Mouse (Mus musculus): Measurements from ENCODE around the gene Pfdn5. TPM values are rescaled to one million over a fixed set of nuclear protein-coding genes. Genes with fewer than 3 reads are reported as not detected.
A peak's percentile ranks its signal among the peaks of the same experiment; 100 is the strongest.

Gene Pfdn5
- polyA plus RNA-seq, 1 experiment from 2014 or later, result 514 TPM

DNA sequence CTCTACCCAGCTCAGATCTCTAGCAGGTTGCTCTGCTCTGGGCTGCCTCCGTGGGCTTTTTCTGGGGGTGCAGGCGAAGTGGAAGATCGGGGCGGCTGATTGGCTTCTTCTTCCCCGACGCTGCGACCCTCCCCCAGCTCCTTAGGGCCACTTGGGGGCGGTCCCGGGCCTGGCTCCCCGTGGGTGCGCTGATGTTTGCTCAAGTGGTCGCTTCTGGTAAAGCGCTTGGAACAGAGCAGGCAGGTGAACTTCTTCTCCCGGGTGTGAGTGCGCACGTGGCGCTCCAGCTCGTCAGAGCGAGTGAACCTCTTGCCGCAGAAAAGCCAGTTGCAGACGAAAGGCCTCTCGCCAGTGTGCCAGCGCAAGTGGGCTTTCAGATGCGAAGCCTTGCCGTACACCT, 32.2 kb downstream of the Pfdn5 start:
- ATAC-seq (ENCODE audit: low FRiP score), result no peak
- Histone ChIP-seq H3K4me1 (replicated peaks) (peaks cover 39% of the 10 kb centered on the region), H3K4me2 (peak overlapping the region; percentile 43), H3K36me3 (no peaks in the 10 kb centered on the region), H3K4me3 (peak overlapping the region; percentile 19), H3K27ac (no peak overlapping the region), H3K9me3 (no peaks in the 10 kb centered on the region), H3K27me3 (peaks cover 69% of the 10 kb centered on the region), H3K9ac (peak overlapping the region; percentile 43; the same call in 1 of the 2 replicates)
- 2% methylated on average over 24 of the region's 25 CpGs for WGBS

DNA sequence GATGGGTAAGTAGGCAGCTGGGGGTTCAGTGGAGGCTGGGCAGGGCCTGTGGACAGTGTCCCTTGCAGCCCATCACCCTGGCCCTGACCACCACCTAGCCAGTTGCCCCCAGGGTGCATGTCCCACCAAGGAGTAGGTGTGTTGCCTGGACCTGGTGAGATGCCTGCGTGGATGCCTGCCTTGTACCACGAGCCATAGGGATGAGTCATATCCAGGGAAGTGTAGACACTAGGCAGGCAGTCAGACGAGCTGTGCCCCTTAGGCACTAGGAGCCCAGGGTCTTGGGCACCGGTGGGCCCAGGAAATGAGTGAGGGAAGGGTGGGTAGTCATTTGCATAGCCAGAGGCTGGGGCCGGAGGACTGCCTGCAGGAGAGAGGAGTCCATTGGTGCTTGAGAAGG, 32.9 kb downstream of the Pfdn5 start:
- H3K9me3 ChIP-seq, result no peaks in the 10 kb centered on the region
- H3K27me3 ChIP-seq, result peaks cover 76% of the 10 kb centered on the region
- H3K36me3 ChIP-seq, result no peaks in the 10 kb centered on the region
- no peak overlapping the region for H3K27ac ChIP-seq
- H3K4me2 ChIP-seq, result no peak overlapping the region
- H3K9ac ChIP-seq, result no peak overlapping the region; the same call in 1 of the 2 replicates
- no peak for ATAC-seq (ENCODE audit: low FRiP score)
- WGBS, result 21% methylated on average over 5 of the region's 5 CpGs
- no peak overlapping the region for H3K4me3 ChIP-seq
- peaks cover 39% of the 10 kb centered on the region for H3K4me1 ChIP-seq (replicated peaks)

DNA sequence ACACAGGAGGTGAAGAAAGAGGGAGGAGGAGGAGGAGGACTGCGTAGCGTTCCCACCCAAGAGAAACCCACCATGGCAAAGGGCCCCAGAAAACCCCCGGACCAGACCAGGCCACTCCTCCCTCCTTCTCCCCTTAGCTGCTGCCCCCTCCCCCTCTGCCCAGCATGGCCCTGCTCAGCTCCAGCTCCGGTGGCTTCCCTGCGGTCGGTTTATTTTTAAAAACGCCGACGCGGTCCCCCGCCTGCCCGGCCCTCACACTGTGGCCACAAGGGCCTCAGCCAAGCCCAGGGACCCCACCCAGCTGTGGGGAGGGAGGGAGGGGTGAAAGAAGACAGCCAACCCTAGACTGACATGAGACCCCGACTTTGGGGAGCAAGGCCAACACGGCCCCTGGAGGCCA, 36.7 kb downstream of the Pfdn5 start:
- Histone ChIP-seq H3K4me3 (no peak overlapping the region), H3K27ac (no peak overlapping the region), H3K4me2 (peak overlapping the region; percentile 23; the same call in 1 of the 2 replicates), H3K9ac (no peak overlapping the region), H3K36me3 (no peaks in the 10 kb centered on the region), H3K4me1 (replicated peaks) (peaks cover 32% of the 10 kb centered on the region), H3K9me3 (no peaks in the 10 kb centered on the region), H3K27me3 (peaks cover 78% of the 10 kb centered on the region)
- no peak for ATAC-seq (ENCODE audit: low FRiP score)
- 17% methylated on average over 14 of the region's 14 CpGs for WGBS

DNA sequence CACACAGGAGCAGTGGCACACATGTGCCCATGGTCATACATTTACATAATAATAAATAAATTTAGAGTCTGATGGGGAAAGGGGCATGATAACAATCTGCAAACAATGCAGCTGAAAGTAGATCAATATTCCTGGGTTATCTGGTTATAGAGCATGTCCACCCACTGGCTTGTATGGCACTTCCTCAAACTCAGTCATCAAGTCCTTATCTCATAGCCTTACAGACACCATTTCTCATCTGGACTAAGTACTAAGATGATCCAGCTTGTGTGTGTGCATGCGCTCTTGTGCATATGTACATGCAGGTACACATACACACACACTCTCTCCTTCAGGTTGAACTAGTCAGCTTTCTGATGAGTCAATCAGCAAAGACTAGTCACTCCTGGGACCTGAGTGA, 38.8 kb downstream of the Pfdn5 start:
- H3K4me2 ChIP-seq, result no peak overlapping the region
- H3K4me1 ChIP-seq (replicated peaks), result peaks cover 16% of the 10 kb centered on the region
- no peaks in the 10 kb centered on the region for H3K9me3 ChIP-seq
- H3K36me3 ChIP-seq, result no peaks in the 10 kb centered on the region
- peaks cover 58% of the 10 kb centered on the region for H3K27me3 ChIP-seq
- 95% methylated on average over 1 of the region's 1 CpGs for WGBS
- ATAC-seq (ENCODE audit: low FRiP score), result no peak
- H3K9ac ChIP-seq, result no peak overlapping the region
- no peak overlapping the region for H3K27ac ChIP-seq
- no peak overlapping the region for H3K4me3 ChIP-seq

- no peaks in the 10 kb centered on the region for H3K9me3 ChIP-seq
- H3K4me1 ChIP-seq (replicated peaks), result peaks cover 27% of the 10 kb centered on the region
- H3K27me3 ChIP-seq, result peaks cover 64% of the 10 kb centered on the region
- H3K4me3 ChIP-seq, result peak overlapping the region; percentile 33
- H3K27ac ChIP-seq, result peak overlapping the region; percentile 26; the same call in 1 of the 2 replicates
- H3K4me2 ChIP-seq, result peak overlapping the region; percentile 55
- no peaks in the 10 kb centered on the region for H3K36me3 ChIP-seq
- H3K9ac ChIP-seq, result peak overlapping the region; percentile 66
- no peak for ATAC-seq (ENCODE audit: low FRiP score)
- WGBS, result 9% methylated on average over 7 of the region's 7 CpGs
Observed at GRCm38 (mm10) chr15:102366238-102366637, 40.3 kb downstream of the Pfdn5 start.

GRCm38 (mm10) chr15:102366733-102367344, 40.9 kb downstream of the Pfdn5 start, which contains the start of gene Sp7:
TSS of gene Sp7 (minus strand) at chr15:102367182.
- H3K9ac ChIP-seq, result peak within 1 kb of the TSS; percentile 66
- H3K4me3 ChIP-seq, result peak within 1 kb of the TSS; percentile 33
- no peaks in the 10 kb centered on the region for H3K9me3 ChIP-seq
- WGBS, result 6% methylated on average over 15 of the region's 15 CpGs
- peaks cover 27% of the 10 kb centered on the region for H3K4me1 ChIP-seq (replicated peaks)
- peak within 1 kb of the TSS; percentile 55 for H3K4me2 ChIP-seq
- peak within 1 kb of the TSS; percentile 30 for H3K27ac ChIP-seq
- H3K36me3 ChIP-seq, result no peaks in the 10 kb centered on the region
- H3K27me3 ChIP-seq, result peaks cover 67% of the 10 kb centered on the region
- peak; percentile 69; the same call in 1 of the 2 replicates for ATAC-seq (ENCODE audit: low FRiP score)

GRCm38 (mm10) chr15:102369972-102370371, 44.1 kb downstream of the Pfdn5 start:
- H3K4me3 ChIP-seq, result no peak overlapping the region
- ATAC-seq (ENCODE audit: low FRiP score), result no peak

DNA sequence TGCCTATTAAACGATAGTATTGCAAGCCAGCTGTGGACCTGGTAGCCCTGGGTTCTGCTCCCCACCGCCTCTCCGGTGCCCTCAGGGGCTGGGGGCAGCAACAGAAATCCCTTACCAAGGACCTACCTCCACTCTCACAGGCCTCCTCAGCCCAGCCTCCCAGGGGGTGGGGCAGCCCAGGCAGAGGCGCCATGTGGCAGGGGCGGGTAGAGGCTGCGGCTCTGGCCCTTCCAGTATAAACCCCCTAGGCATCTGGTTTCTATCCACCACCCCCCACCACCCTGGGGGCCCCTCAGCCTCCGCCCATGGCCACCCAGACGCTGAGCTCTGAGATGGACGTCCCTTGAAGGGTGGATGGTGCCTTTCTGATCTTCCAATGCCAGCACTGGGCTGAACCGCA, 44.8 kb downstream of the Pfdn5 start:
- H3K27me3 ChIP-seq, result peaks cover 41% of the 10 kb centered on the region
- H3K27ac ChIP-seq, result no peak overlapping the region
- no peak overlapping the region for H3K4me2 ChIP-seq
- no peak for ATAC-seq (ENCODE audit: low FRiP score)
- H3K4me3 ChIP-seq, result no peak overlapping the region
- 9% methylated on average over 10 of the region's 10 CpGs for WGBS
- no peaks in the 10 kb centered on the region for H3K9me3 ChIP-seq
- peaks cover 23% of the 10 kb centered on the region for H3K4me1 ChIP-seq (replicated peaks)
- H3K9ac ChIP-seq, result peak overlapping the region; percentile 43; the same call in 1 of the 2 replicates
- no peaks in the 10 kb centered on the region for H3K36me3 ChIP-seq

More at GRCm38 (mm10) chr15:102369972-102370371, 44.1 kb downstream of the Pfdn5 start:
- Histone ChIP-seq H3K27ac (no peak overlapping the region), H3K4me1 (replicated peaks) (peaks cover 23% of the 10 kb centered on the region), H3K27me3 (peaks cover 47% of the 10 kb centered on the region), H3K4me2 (no peak overlapping the region; the same call in 1 of the 2 replicates), H3K9ac (0 out of 2 replicates have a peak overlapping the region, but pooled peaks have one; percentile 43), H3K36me3 (no peaks in the 10 kb centered on the region), H3K9me3 (no peaks in the 10 kb centered on the region)
- 11% methylated on average over 13 of the region's 13 CpGs for WGBS

- ATAC-seq (ENCODE audit: low FRiP score), result peak; percentile 77
- Histone ChIP-seq H3K27me3 (0 out of 2 replicates have a peak, but pooled peaks cover 13% of the 10 kb centered on the region), H3K36me3 (no peaks in the 10 kb centered on the region), H3K9me3 (no peaks in the 10 kb centered on the region), H3K4me1 (replicated peaks) (peaks cover 19% of the 10 kb centered on the region), H3K4me3 (peak overlapping the region; percentile 61), H3K9ac (peak overlapping the region; percentile 83), H3K27ac (peak overlapping the region; percentile 66), H3K4me2 (peak overlapping the region; percentile 95)
- WGBS, result 2% methylated on average over 28 of the region's 43 CpGs
Observed at GRCm38 (mm10) chr15:102376453-102377162, 50.7 kb downstream of the Pfdn5 start.

DNA sequence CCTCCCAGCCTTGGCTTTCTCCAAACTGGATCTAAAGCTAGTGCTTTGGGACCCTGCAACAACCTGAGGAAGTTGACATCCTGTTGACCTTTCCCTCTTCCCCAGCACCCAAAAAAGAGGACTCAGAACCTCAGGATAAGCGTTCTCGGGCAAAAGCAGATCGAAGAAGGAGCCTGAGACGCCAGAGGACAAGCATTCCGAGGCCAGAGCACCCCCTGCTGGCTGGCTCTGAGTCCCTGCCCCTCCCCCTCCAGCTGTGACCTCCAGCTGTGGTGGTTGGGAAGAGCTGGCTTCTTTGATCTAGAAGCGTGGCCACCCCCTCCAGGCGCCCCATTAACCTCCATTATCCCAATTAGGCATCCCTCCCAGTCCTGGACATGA, 51.2 kb downstream of the Pfdn5 start:
- H3K9ac ChIP-seq, result peak overlapping the region; percentile 83
- H3K4me3 ChIP-seq, result peak overlapping the region; percentile 61
- H3K27me3 ChIP-seq, result 0 out of 2 replicates have a peak, but pooled peaks cover 7% of the 10 kb centered on the region
- H3K36me3 ChIP-seq, result no peaks in the 10 kb centered on the region
- H3K4me2 ChIP-seq, result peak overlapping the region; percentile 95
- H3K4me1 ChIP-seq (replicated peaks), result peaks cover 19% of the 10 kb centered on the region
- ATAC-seq (ENCODE audit: low FRiP score), result peak; percentile 60; the same call in 1 of the 2 replicates
- peak overlapping the region; percentile 66 for H3K27ac ChIP-seq
- H3K9me3 ChIP-seq, result no peaks in the 10 kb centered on the region
- 0% methylated on average over 7 of the region's 7 CpGs for WGBS

- Histone ChIP-seq H3K4me2 (peak overlapping the region; percentile 95), H3K4me1 (replicated peaks) (peaks cover 19% of the 10 kb centered on the region), H3K9me3 (no peaks in the 10 kb centered on the region), H3K27me3 (0 out of 2 replicates have a peak, but pooled peaks cover 6% of the 10 kb centered on the region), H3K36me3 (no peaks in the 10 kb centered on the region), H3K27ac (peak overlapping the region; percentile 36), H3K4me3 (peak overlapping the region; percentile 61; the same call in 1 of the 2 replicates), H3K9ac (no peak overlapping the region)
- no peak for ATAC-seq (ENCODE audit: low FRiP score)
- 4% methylated on average over 10 of the region's 10 CpGs for WGBS
Observed at GRCm38 (mm10) chr15:102377810-102378262, 51.9 kb downstream of the Pfdn5 start.

Data from hindbrain, embryonic 13.5 days (tissue).